Mouse (Mus musculus) ovary, adult 18-20 months (tissue): Measurements from ENCODE around the gene Ddx28.

Experiments
- DNase-seq: peaks from one replicate; pipeline ENCODE4 v3.0.0; 2022; ENCODE audit warnings: low spot score, mixed read lengths

Ddx28 gene

DNA sequence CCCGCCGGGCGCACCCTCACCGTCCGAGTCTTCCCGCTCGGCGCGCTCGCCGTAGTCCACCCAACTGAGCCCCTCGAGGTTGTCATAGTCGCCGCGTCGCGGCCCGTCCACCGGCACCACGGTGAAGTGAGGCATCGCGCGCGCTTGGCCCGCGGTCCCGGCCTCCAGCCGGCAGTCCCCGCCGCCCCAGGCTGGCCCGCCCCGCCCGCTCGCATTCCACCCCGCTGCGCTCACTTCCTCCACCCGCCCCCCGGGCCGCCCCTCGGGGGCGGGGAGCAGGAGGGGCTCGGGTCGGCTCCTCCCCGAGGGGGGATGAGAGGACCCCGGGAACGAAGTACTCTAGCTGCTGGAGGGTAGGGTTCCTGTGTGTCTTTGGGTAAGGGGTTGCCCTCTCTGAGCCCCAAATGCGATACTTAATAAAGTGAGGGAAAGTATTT lies 45.8 kb downstream of the Ddx28 start, which contains the start of gene Slc12a4:
TSS of gene Slc12a4 (minus strand) at position 193 of the 437 bp plus-strand sequence.
- peak; percentile 73 for DNase-seq

DNA sequence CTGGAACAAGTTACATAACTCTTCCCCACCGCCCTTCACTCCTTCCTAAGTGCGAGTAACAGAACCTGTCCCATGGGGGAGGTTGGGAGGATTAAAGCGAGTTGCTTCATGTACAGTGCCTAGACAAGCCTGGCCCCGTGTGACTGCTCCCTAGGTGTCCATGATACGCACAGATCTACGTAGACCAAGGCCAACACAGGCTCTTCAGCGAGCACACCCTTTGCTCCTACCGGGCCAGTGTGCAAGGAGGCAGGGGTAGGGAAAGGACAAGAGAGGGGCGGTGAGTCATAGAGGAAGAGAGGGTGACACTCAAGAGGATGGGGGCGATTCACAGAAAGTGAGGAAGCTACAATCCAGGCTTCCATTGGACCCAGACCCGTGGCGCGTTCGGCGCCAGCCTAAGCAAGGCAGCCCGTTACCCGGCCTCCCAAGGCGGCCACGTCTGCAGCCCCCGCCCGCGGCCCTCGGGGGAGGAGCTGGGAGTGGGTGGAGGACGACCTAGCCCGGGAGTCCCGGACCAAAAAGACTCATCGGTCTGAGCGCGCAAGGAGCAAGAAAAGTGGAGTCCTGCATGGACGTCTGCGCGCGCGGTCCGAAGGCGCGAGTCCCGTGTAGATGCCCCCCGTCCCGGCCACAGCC lies 46.3 kb downstream of the Ddx28 start:
- DNase-seq = peak; percentile 44

DNA sequence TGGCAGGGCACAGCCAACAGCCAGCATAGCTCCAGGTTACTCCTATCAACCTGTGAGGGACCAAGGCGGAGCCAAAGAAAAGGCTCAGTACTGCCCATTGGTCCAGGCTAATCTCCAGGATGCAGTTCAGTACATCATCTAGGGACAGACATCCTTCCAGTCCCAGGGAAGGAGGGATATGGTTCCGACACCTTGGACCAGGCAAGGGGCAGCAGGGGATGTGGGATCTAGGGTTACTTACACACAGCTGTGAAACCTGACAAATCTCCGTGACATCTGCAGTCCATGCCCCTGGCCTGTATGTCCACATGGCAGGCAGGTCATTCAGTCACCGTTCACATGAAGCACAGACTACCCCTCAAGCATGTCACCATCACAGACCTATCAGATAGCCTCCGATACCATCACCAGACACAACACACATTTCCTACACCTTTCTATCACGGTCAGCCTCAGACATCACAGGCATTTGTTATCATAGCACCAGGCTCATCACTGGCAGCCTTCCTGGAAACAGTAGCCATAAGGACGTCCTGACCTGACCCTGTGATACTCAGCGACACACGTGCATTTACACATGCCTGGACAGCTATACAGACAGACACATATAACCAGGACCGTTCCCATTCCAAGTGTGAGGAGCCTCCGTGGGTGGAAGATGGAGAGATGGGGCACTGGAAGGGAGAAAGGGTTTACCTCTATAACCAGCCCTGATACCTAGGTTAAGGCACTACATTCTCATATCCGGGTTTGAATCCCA lies 47.0 kb downstream of the Ddx28 start:
- no peak for DNase-seq

DNA sequence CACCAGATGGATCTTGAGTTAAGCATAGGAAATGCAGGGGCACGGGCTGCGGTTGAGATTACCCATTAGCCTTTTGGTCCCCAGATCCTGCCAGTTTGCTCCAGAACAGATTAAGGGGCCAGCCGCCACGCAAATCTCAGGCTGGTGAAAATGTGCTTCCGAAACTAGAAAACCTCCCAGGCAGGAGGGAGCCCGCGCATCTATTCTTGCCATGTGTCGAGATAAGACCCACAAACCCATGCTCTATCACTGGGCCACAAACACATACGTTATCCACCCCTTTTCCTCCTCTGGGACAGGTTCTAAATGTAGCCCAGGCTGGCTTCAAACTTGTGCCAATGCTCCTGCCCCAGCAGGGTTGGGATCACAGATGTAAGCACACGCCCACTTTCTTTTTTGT lies 50.1 kb downstream of the Ddx28 start:
- DNase-seq = no peak

DNA sequence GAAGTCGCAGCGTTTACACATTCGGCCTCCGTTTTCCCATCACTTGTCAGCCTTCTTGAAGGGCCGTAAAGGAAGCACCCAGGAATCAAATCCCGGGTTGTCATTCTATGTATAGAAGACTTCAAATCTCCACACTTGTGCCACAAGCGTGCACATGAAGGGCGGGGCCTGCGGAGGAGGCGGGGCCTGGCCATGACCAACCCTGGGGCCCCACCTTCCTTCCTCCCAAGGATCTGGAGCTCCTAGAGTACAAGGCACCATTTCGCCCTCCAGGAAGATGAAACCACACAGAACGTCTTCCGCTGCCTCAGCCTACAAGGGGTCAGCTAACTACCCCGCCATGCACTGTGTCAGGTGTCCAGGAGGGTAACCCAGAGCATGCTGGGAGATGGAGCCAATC lies 50.6 kb downstream of the Ddx28 start:
- no peak for DNase-seq
